Mouse (Mus musculus) forebrain, embryonic 15.5 days (tissue): Measurements from ENCODE around the gene Rnf126. TPM values are rescaled to one million over a fixed set of nuclear protein-coding genes. Genes with fewer than 3 reads are reported as not detected.

Experiments
- ATAC-seq: fragments of 200-750 bp; cut with Nextera tagmentation; replicated peaks from 2 replicates; pipeline ENCODE4 v1.8.0; 2017; ENCODE audit warnings: mild to moderate bottlenecking, moderate TSS enrichment, moderate library complexity
- H3K27ac ChIP-seq: fragments of 300-500 bp; sonication (generic); replicated peaks from 2 replicates; pipeline ENCODE4 v1.5.1; 2015; ENCODE audit warnings: mild to moderate bottlenecking, inconsistent platforms
- H3K27me3 ChIP-seq: fragments of 300-500 bp; sonication (generic); 2 replicates; pipeline ENCODE4 v1.6.1; 2015; ENCODE audit warnings: inconsistent platforms
- H3K36me3 ChIP-seq: fragments of 300-500 bp; sonication (generic); 2 replicates; pipeline ENCODE4 v1.6.1; 2015; ENCODE audit warnings: mild to moderate bottlenecking, inconsistent platforms
- H3K4me1 ChIP-seq: fragments of 300-500 bp; sonication (generic); 2 replicates; pipeline ENCODE4 v1.6.1; 2015; ENCODE audit warnings: inconsistent platforms
- H3K4me2 ChIP-seq: fragments of 300-500 bp; sonication (generic); replicated peaks from 2 replicates; pipeline ENCODE4 v1.6.1; 2015; ENCODE audit warnings: mild to moderate bottlenecking, inconsistent platforms
- H3K4me3 ChIP-seq: fragments of 300-500 bp; sonication (generic); 2 replicates; pipeline ENCODE4 v1.5.1; 2015; ENCODE audit warnings: mild to moderate bottlenecking, inconsistent platforms
- H3K9ac ChIP-seq: fragments of 300-500 bp; sonication (generic); replicated peaks from 2 replicates; pipeline ENCODE4 v1.6.1; 2015; ENCODE audit warnings: mild to moderate bottlenecking, inconsistent platforms
- H3K9me3 ChIP-seq: fragments of 300-500 bp; sonication (generic); 2 replicates; pipeline ENCODE4 v1.6.1; 2016; ENCODE audit warnings: inconsistent platforms
- WGBS: fragments of 180-500 bp; shearing (Covaris S2); methylation state at CpG from one replicate; pipeline ENCODE4 v1.1.7; 2015; ENCODE audit warnings: mixed read lengths; 5-methylcytosine and 5-hydroxymethylcytosine counted together
- polyA plus RNA-seq: library from polyadenylated mRNA; unstranded; fragments of >200 nt; fragmentation: Nextera tagmentation; extraction: Ambion mirVana; gene quantifications from 2 replicates; pipeline ENCODE4 v1.2.1, GENCODE M21; 2015

The Rnf126 gene
- polyA plus RNA-seq, 1 experiment from 2014 or later, result 94.9 TPM

- no peak for ATAC-seq
- Histone ChIP-seq H3K4me2 (no peak overlapping the region), H3K27ac (no peak overlapping the region), H3K9me3 (no peaks in the 10 kb centered on the region), H3K36me3 (no peaks in the 10 kb centered on the region), H3K27me3 (0 out of 2 replicates have a peak, but pooled peaks cover 2% of the 10 kb centered on the region), H3K4me3 (no peak overlapping the region), H3K4me1 (peaks cover 8% of the 10 kb centered on the region), H3K9ac (no peak overlapping the region)
- WGBS, result 46% methylated on average over 2 of the region's 2 CpGs
Measured at GRCm38 (mm10) chr10:79789581-79789980, 22.8 kb upstream of the Rnf126 start.

GRCm38 (mm10) chr10:79788386-79789158 lies 21.8 kb upstream of the Rnf126 start:
- ATAC-seq, result no peak
- Histone ChIP-seq H3K9ac (no peak overlapping the region), H3K36me3 (no peaks in the 10 kb centered on the region), H3K4me1 (peaks cover 5% of the 10 kb centered on the region; the same call in 1 of the 2 replicates), H3K27ac (no peak overlapping the region), H3K4me2 (no peak overlapping the region), H3K4me3 (no peak overlapping the region), H3K9me3 (no peaks in the 10 kb centered on the region), H3K27me3 (0 out of 2 replicates have a peak, but pooled peaks cover 6% of the 10 kb centered on the region)
- 36% methylated on average over 7 of the region's 7 CpGs for WGBS

GRCm38 (mm10) chr10:79783920-79784800 lies 17.4 kb upstream of the Rnf126 start:
- no peak overlapping the region for H3K4me3 ChIP-seq
- no peak overlapping the region for H3K4me2 ChIP-seq
- H3K9ac ChIP-seq, result no peak overlapping the region
- H3K9me3 ChIP-seq, result no peaks in the 10 kb centered on the region
- no peaks in the 10 kb centered on the region for H3K36me3 ChIP-seq
- H3K27ac ChIP-seq, result no peak overlapping the region
- 39% methylated on average over 27 of the region's 27 CpGs for whole genome bisulfite sequencing
- no peak for ATAC-seq
- H3K27me3 ChIP-seq, result peaks cover 22% of the 10 kb centered on the region; the same call in 1 of the 2 replicates
- peaks cover 13% of the 10 kb centered on the region for H3K4me1 ChIP-seq

DNA sequence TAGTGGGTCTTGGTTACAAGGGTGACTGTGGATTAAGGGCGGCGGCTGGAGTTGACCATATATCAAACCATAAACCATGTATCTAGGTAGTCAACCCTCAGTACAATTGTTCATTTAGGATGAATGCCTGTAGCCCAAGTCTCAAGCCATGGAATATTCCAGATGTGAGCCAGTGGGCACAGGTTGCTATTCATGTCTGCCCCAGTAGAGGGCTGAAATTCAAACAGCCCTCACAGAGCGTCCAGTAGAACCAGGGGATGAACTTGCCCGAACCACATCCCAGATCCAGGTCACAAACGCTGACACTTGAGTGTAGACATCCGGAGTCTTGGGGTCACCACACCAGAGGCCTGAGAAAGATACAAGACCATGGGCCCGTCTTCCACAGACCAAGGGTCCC lies 16.3 kb upstream of the Rnf126 start:
- H3K4me1 ChIP-seq, result peaks cover 16% of the 10 kb centered on the region
- H3K4me3 ChIP-seq, result no peak overlapping the region
- no peak overlapping the region for H3K27ac ChIP-seq
- no peak overlapping the region for H3K4me2 ChIP-seq
- no peaks in the 10 kb centered on the region for H3K36me3 ChIP-seq
- no peak for ATAC-seq
- whole genome bisulfite sequencing, result 66% methylated on average over 7 of the region's 7 CpGs
- peaks cover 33% of the 10 kb centered on the region; the same call in 1 of the 2 replicates for H3K27me3 ChIP-seq
- no peaks in the 10 kb centered on the region for H3K9me3 ChIP-seq
- no peak overlapping the region for H3K9ac ChIP-seq

GRCm38 (mm10) chr10:79781956-79782355 lies 15.2 kb upstream of the Rnf126 start:
- Histone ChIP-seq H3K4me3 (no peak overlapping the region), H3K9ac (no peak overlapping the region), H3K27me3 (peaks cover 43% of the 10 kb centered on the region; the same call in 1 of the 2 replicates), H3K4me1 (peaks cover 25% of the 10 kb centered on the region), H3K27ac (no peak overlapping the region), H3K4me2 (no peak overlapping the region), H3K9me3 (no peaks in the 10 kb centered on the region), H3K36me3 (no peaks in the 10 kb centered on the region)
- ATAC-seq, result no peak
- WGBS, result 50% methylated on average over 5 of the region's 5 CpGs

DNA sequence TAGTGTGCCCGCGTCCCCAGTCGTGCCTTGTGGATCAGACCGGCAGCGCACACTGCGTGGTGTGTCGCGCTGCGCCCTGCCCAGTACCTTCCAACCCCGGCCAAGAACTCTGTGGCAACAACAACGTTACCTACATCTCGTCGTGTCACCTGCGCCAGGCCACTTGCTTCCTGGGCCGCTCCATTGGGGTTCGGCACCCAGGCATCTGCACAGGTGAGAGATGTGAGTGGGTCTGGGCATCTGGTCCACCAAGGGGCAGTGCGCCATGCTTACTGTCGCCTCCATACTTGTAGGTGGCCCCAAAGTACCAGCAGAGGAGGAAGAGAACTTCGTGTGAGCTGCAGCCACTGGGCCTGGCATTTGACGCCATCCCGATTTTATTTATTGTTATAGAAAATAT lies 14.4 kb upstream of the Rnf126 start:
- peak; percentile 36 for ATAC-seq
- 29% methylated on average over 21 of the region's 21 CpGs for WGBS
- peaks cover 49% of the 10 kb centered on the region for H3K27me3 ChIP-seq

GRCm38 (mm10) chr10:79780664-79781015 lies 13.9 kb upstream of the Rnf126 start:
- Histone ChIP-seq H3K9ac (peak overlapping the region; percentile 28; the same call in 1 of the 2 replicates), H3K4me3 (peak overlapping the region; percentile 43), H3K27me3 (peaks cover 52% of the 10 kb centered on the region), H3K36me3 (no peaks in the 10 kb centered on the region), H3K4me1 (peaks cover 25% of the 10 kb centered on the region), H3K4me2 (peak overlapping the region; percentile 67), H3K9me3 (no peaks in the 10 kb centered on the region), H3K27ac (no peak overlapping the region)
- no peak for ATAC-seq
- WGBS, result 0% methylated on average over 12 of the region's 13 CpGs

More for the DNA sequence above, 14.4 kb upstream of the Rnf126 start:
- H3K27ac ChIP-seq, result no peak overlapping the region
- peak overlapping the region; percentile 43 for H3K4me3 ChIP-seq
- no peak overlapping the region for H3K9ac ChIP-seq
- no peaks in the 10 kb centered on the region for H3K36me3 ChIP-seq
- H3K4me1 ChIP-seq, result peaks cover 25% of the 10 kb centered on the region
- H3K9me3 ChIP-seq, result no peaks in the 10 kb centered on the region
- peak overlapping the region; percentile 67 for H3K4me2 ChIP-seq

GRCm38 (mm10) chr10:79779784-79780663 lies 13.3 kb upstream of the Rnf126 start:
- no peak overlapping the region for H3K27ac ChIP-seq
- H3K36me3 ChIP-seq, result no peaks in the 10 kb centered on the region
- WGBS, result 2% methylated on average over 55 of the region's 55 CpGs
- peaks cover 52% of the 10 kb centered on the region for H3K27me3 ChIP-seq
- peak overlapping the region; percentile 28; the same call in 1 of the 2 replicates for H3K9ac ChIP-seq
- no peaks in the 10 kb centered on the region; the same call in 1 of the 2 replicates for H3K9me3 ChIP-seq
- H3K4me1 ChIP-seq, result peaks cover 25% of the 10 kb centered on the region
- peak; percentile 90 for ATAC-seq
- H3K4me2 ChIP-seq, result peak overlapping the region; percentile 67
- H3K4me3 ChIP-seq, result peak overlapping the region; percentile 43

- H3K4me3 ChIP-seq, result no peak overlapping the region
- H3K36me3 ChIP-seq, result no peaks in the 10 kb centered on the region
- H3K9me3 ChIP-seq, result no peaks in the 10 kb centered on the region; the same call in 1 of the 2 replicates
- WGBS, result 5% methylated on average over 2 of the region's 2 CpGs
- peaks cover 25% of the 10 kb centered on the region for H3K4me1 ChIP-seq
- no peak for ATAC-seq
- H3K4me2 ChIP-seq, result no peak overlapping the region
- no peak overlapping the region for H3K27ac ChIP-seq
- H3K9ac ChIP-seq, result no peak overlapping the region
- H3K27me3 ChIP-seq, result peaks cover 46% of the 10 kb centered on the region
Measured at GRCm38 (mm10) chr10:79779193-79779592, 12.4 kb upstream of the Rnf126 start.

DNA sequence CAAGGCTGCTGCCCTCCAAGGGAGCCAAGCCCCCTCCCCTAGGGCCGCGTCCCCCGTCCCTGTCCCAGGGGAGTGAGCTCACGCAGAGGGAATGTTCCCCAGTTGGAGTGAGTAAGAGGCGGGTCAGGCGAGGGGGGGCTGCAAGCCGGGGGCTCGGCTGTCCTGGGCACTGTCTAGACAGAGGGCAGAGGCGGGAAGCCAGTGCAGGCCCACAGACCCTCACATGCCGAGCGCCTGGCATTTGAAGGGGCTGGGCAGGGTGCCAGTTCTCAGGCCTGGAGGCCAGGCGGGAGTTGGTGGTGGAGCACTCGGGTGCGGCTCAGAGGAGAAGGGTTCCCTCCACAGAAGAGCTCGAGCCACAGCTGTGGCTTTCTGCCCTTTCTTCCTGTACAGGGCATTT lies 11.3 kb upstream of the Rnf126 start:
- Histone ChIP-seq H3K9me3 (no peaks in the 10 kb centered on the region; the same call in 1 of the 2 replicates), H3K4me1 (peaks cover 25% of the 10 kb centered on the region), H3K27ac (no peak overlapping the region), H3K4me2 (no peak overlapping the region), H3K27me3 (peaks cover 46% of the 10 kb centered on the region), H3K9ac (no peak overlapping the region), H3K4me3 (no peak overlapping the region), H3K36me3 (no peaks in the 10 kb centered on the region)
- 9% methylated on average over 15 of the region's 15 CpGs for WGBS
- ATAC-seq, result no peak

GRCm38 (mm10) chr10:79777103-79777531 lies 10.4 kb upstream of the Rnf126 start, which contains the start of gene Fstl3:
Fstl3 (plus strand) TSS chr10:79777272.
- Histone ChIP-seq H3K27ac (no peak within 1 kb of the TSS), H3K36me3 (no peaks in the 10 kb centered on the region), H3K9ac (no peak within 1 kb of the TSS), H3K27me3 (peaks cover 46% of the 10 kb centered on the region), H3K9me3 (no peaks in the 10 kb centered on the region; the same call in 1 of the 2 replicates), H3K4me3 (peak within 1 kb of the TSS; percentile 21), H3K4me1 (peaks cover 25% of the 10 kb centered on the region), H3K4me2 (peak within 1 kb of the TSS; percentile 36)
- WGBS, result 2% methylated on average over 39 of the region's 39 CpGs
- ATAC-seq, result no peak
